Mouse (Mus musculus) heart, postnatal 0 days (tissue): ENCODE results near the gene Tmub2. TPM values are rescaled to one million over a fixed set of nuclear protein-coding genes. Genes with fewer than 3 reads are reported as not detected.

Source experiments
- ATAC-seq: fragments of 200-750 bp; cut with Nextera tagmentation; 2 replicates; pipeline ENCODE4 v1.8.0; 2017; ENCODE audit warnings: low read depth, moderate number of reproducible peaks, moderate library complexity; ENCODE audit not compliant: insufficient read depth
- DNase-seq: peaks from one replicate; pipeline ENCODE4 v3.0.0-alpha.2; 2016; ENCODE audit warnings: low spot score
- H3K27ac ChIP-seq: fragments of 300-500 bp; sonication (generic); 2 replicates; pipeline ENCODE4 v1.5.1; 2014; ENCODE audit warnings: low read depth, mild to moderate bottlenecking
- H3K27me3 ChIP-seq: fragments of 300-500 bp; sonication (generic); 2 replicates; pipeline ENCODE4 v1.6.1; 2014; ENCODE audit warnings: low read length, mixed read lengths; ENCODE audit not compliant: control insufficient read depth, insufficient read depth
- H3K36me3 ChIP-seq: fragments of 300-500 bp; sonication (generic); replicated peaks from 2 replicates; pipeline ENCODE4 v1.6.1; 2014; ENCODE audit warnings: low read length, mixed read lengths; ENCODE audit not compliant: control insufficient read depth, insufficient read depth
- H3K4me1 ChIP-seq: fragments of 300-500 bp; sonication (generic); 2 replicates; pipeline ENCODE4 v1.6.1; 2014; ENCODE audit warnings: antibody characterized with exemption; ENCODE audit not compliant: control insufficient read depth, insufficient read depth
- H3K4me2 ChIP-seq: fragments of 300-500 bp; sonication (generic); 2 replicates; pipeline ENCODE4 v1.6.1; 2014; ENCODE audit warnings: low read depth, mild to moderate bottlenecking, low read length, moderate library complexity
- H3K4me3 ChIP-seq: fragments of 300-500 bp; sonication (generic); 2 replicates; pipeline ENCODE4 v1.5.1; 2014; ENCODE audit warnings: low read depth, low read length
- H3K9ac ChIP-seq: fragments of 300-500 bp; sonication (generic); replicated peaks from 2 replicates; pipeline ENCODE4 v1.6.1; 2014; ENCODE audit warnings: low read depth, low read length, mixed read lengths
- H3K9me3 ChIP-seq: fragments of 300-500 bp; sonication (generic); replicated peaks from 2 replicates; pipeline ENCODE4 v1.6.1; 2016; ENCODE audit warnings: low read length; ENCODE audit not compliant: control insufficient read depth
- CTCF ChIP-seq: IDR thresholded peaks from 2 replicates; pipeline ENCODE4 v1.5.1; 2016; ENCODE audit warnings: antibody characterized with exemption, control low read depth, low read depth
- EP300 ChIP-seq: IDR thresholded peaks from 2 replicates; pipeline ENCODE4 v1.6.1; 2016; ENCODE audit warnings: antibody characterized with exemption, low read depth
- WGBS: fragments of 180-500 bp; shearing (Covaris S2); extraction: QIAGEN DNeasy Blood & Tissue Kit; methylation state at CpG from one replicate; pipeline ENCODE4 v1.1.7; 2014; 5-methylcytosine and 5-hydroxymethylcytosine counted together
- polyA plus RNA-seq: library from polyadenylated mRNA; unstranded; fragments of >200 nt; fragmentation: Nextera tagmentation; extraction: Ambion mirVana; gene quantifications from 2 replicates; pipeline ENCODE4 v1.2.1, GENCODE M21; 2015
- total RNA-seq: library from RNA; depleted of rRNA; stranded (reverse); fragments of >200 nt; gene quantifications from 2 replicates; pipeline ENCODE4 v1.2.3, GENCODE M21; 2014; ENCODE audit warnings: low replicate concordance

Gene Tmub2
- total and polyA plus RNA-seq, 2 experiments from 2014 or later, result 29.8 to 57.4 TPM

GRCm38 (mm10) chr11:102266631-102267355 lies 17.9 kb upstream of the Tmub2 start:
- Histone ChIP-seq H3K36me3 (peaks cover 6% of the 10 kb centered on the region; the same call in 1 of the 2 replicates), H3K4me3 (no peak overlapping the region), H3K9ac (no peak overlapping the region), H3K27me3 (no peaks in the 10 kb centered on the region), H3K4me2 (no peak overlapping the region), H3K27ac (no peak overlapping the region), H3K9me3 (no peaks in the 10 kb centered on the region), H3K4me1 (no peaks in the 10 kb centered on the region)
- DNase-seq (no peak), ATAC-seq (no peak)
- TF ChIP-seq CTCF, result no peak
- no peak for TF ChIP-seq EP300
- 85% methylated on average over 8 of the region's 8 CpGs for WGBS

DNA sequence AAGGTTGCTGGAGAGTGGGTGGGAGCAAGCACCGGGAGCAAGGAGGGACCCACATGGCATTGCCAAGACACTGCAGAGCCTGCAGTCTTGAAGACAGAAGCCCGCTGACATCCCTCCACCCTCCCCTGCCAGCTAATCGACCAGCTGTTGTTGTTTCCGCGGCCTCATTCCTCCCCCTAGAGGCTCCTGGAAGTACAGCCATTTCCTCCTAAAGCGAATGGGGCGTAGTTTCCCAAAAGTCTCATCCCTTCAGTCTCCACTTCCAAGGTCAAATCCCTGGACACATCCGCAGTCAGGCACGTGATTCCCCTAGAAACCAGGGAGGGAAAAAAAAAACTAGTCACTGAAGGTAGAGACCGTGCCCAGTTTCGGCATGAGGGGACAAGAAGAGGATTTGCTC lies 17.3 kb upstream of the Tmub2 start:
- Histone ChIP-seq H3K36me3 (no peaks in the 10 kb centered on the region), H3K9me3 (no peaks in the 10 kb centered on the region), H3K27ac (no peak overlapping the region), H3K4me3 (no peak overlapping the region), H3K27me3 (no peaks in the 10 kb centered on the region), H3K4me2 (no peak overlapping the region), H3K9ac (no peak overlapping the region), H3K4me1 (no peaks in the 10 kb centered on the region)
- ATAC-seq (peak; percentile 77), DNase-seq (peak; percentile 84)
- WGBS, result 3% methylated on average over 11 of the region's 11 CpGs
- TF ChIP-seq EP300, result no peak
- peak; percentile 81 for TF ChIP-seq CTCF

- ATAC-seq, result no peak
- no peak within 1 kb of the TSS for H3K4me2 ChIP-seq
- H3K4me3 ChIP-seq, result no peak within 1 kb of the TSS
- H3K27me3 ChIP-seq, result no peaks in the 10 kb centered on the region
- no peak for DNase-seq
- H3K27ac ChIP-seq, result no peak within 1 kb of the TSS
- H3K4me1 ChIP-seq, result no peaks in the 10 kb centered on the region
- H3K9ac ChIP-seq, result no peak within 1 kb of the TSS
- H3K9me3 ChIP-seq, result no peaks in the 10 kb centered on the region
- WGBS, result 73% methylated on average over 12 of the region's 12 CpGs
- no peaks in the 10 kb centered on the region for H3K36me3 ChIP-seq
- TF ChIP-seq CTCF (no peak), EP300 (no peak)
Measured at GRCm38 (mm10) chr11:102268520-102269244, 16.0 kb upstream of the Tmub2 start, which contains the start of gene Asb16. Gene Asb16, plus strand, starts transcription at chr11:102268743.

DNA sequence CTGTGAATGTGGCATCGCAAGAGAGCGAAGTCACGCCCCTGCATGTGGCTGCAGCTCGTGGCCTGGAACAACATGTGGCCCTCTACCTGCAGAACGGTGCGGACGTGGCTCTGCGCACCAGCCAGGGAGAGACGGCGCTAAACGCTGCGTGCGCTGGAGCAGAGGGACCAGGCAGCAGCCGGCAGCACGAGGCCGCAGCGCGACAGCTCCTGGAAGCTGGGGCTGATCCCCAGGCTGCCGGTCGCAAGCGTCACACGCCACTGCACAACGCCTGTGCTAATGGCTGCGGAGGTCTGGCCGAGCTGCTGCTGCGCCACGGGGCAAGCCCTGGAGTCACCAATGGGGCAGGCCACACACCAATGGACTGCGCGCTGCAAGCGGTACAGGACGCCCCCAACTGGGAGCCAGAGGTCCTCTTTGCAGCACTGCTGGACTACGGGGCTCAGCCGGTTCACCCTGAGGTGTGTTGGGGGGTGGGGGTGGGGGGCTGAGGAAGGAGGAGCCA lies 8.3 kb upstream of the Tmub2 start:
- peak overlapping the region; percentile 59 for H3K4me2 ChIP-seq
- H3K27me3 ChIP-seq, result peaks cover 8% of the 10 kb centered on the region; the same call in 1 of the 2 replicates
- no peaks in the 10 kb centered on the region for H3K4me1 ChIP-seq
- peak; percentile 72 for ATAC-seq
- H3K4me3 ChIP-seq, result peak overlapping the region; percentile 29
- no peaks in the 10 kb centered on the region for H3K9me3 ChIP-seq
- H3K9ac ChIP-seq, result peak overlapping the region; percentile 34; the same call in 1 of the 2 replicates
- H3K36me3 ChIP-seq, result no peaks in the 10 kb centered on the region
- peak; percentile 19 for DNase-seq
- 2% methylated on average over 33 of the region's 33 CpGs for WGBS
- H3K27ac ChIP-seq, result no peak overlapping the region
- TF ChIP-seq EP300 (no peak), CTCF (no peak)

- H3K36me3 ChIP-seq, result no peaks in the 10 kb centered on the region
- no peak for ATAC-seq
- no peak overlapping the region for H3K4me2 ChIP-seq
- no peak overlapping the region for H3K4me3 ChIP-seq
- TF ChIP-seq CTCF (no peak), EP300 (no peak)
- H3K4me1 ChIP-seq, result no peaks in the 10 kb centered on the region
- no peak overlapping the region for H3K27ac ChIP-seq
- H3K27me3 ChIP-seq, result peaks cover 8% of the 10 kb centered on the region; the same call in 1 of the 2 replicates
- H3K9me3 ChIP-seq, result no peaks in the 10 kb centered on the region
- WGBS, result 73% methylated on average over 9 of the region's 12 CpGs
- no peak overlapping the region for H3K9ac ChIP-seq
- no peak for DNase-seq
Measured at GRCm38 (mm10) chr11:102277754-102278153, 7.0 kb upstream of the Tmub2 start.
